Mouse (Mus musculus) liver, embryonic 12.5 days (tissue): ENCODE results near the gene Aqp11. TPM values are rescaled to one million over a fixed set of nuclear protein-coding genes. Genes with fewer than 3 reads are reported as not detected.

Source experiments
- ATAC-seq: fragments of 200-750 bp; cut with Nextera tagmentation; 2 replicates; pipeline ENCODE4 v1.8.0; 2017; ENCODE audit warnings: moderate number of reproducible peaks, mild to moderate bottlenecking, moderate library complexity
- H3K27ac ChIP-seq: fragments of 300-500 bp; sonication (generic); 2 replicates; pipeline ENCODE4 v1.5.1; 2016; ENCODE audit warnings: mild to moderate bottlenecking
- H3K27me3 ChIP-seq: fragments of 300-500 bp; sonication (generic); replicated peaks from 2 replicates; pipeline ENCODE4 v1.6.1; 2016; ENCODE audit warnings: mild to moderate bottlenecking, moderate library complexity
- H3K36me3 ChIP-seq: fragments of 300-500 bp; sonication (generic); 2 replicates; pipeline ENCODE4 v1.6.1; 2016; ENCODE audit warnings: mild to moderate bottlenecking, moderate library complexity
- H3K4me1 ChIP-seq: fragments of 300-500 bp; sonication (generic); 2 replicates; pipeline ENCODE4 v1.6.1; 2016
- H3K4me2 ChIP-seq: fragments of 300-500 bp; sonication (generic); 2 replicates; pipeline ENCODE4 v1.6.1; 2016; ENCODE audit warnings: mild to moderate bottlenecking, moderate library complexity
- H3K4me3 ChIP-seq: fragments of 300-500 bp; sonication (generic); 2 replicates; pipeline ENCODE4 v1.5.1; 2016; ENCODE audit warnings: mild to moderate bottlenecking, moderate library complexity
- H3K9ac ChIP-seq: fragments of 300-500 bp; sonication (generic); 2 replicates; pipeline ENCODE4 v1.6.1; 2016; ENCODE audit warnings: mild to moderate bottlenecking, moderate library complexity
- H3K9me3 ChIP-seq: fragments of 300-500 bp; sonication (generic); replicated peaks from 2 replicates; pipeline ENCODE4 v1.6.1; 2016; ENCODE audit warnings: mild to moderate bottlenecking, moderate library complexity
- WGBS: fragments of 180-500 bp; shearing (Covaris S2); methylation state at CpG from one replicate; pipeline ENCODE4 v1.1.7; 2016; ENCODE audit not compliant: insufficient replicate concordance; 5-methylcytosine and 5-hydroxymethylcytosine counted together
- polyA plus RNA-seq: library from polyadenylated mRNA; unstranded; fragments of >200 nt; fragmentation: Nextera tagmentation; extraction: Ambion mirVana; gene quantifications from 2 replicates; pipeline ENCODE4 v1.2.1, GENCODE M21; 2016

Gene Aqp11
- polyA plus RNA-seq, 1 experiment from 2014 or later: 12.1 TPM

DNA sequence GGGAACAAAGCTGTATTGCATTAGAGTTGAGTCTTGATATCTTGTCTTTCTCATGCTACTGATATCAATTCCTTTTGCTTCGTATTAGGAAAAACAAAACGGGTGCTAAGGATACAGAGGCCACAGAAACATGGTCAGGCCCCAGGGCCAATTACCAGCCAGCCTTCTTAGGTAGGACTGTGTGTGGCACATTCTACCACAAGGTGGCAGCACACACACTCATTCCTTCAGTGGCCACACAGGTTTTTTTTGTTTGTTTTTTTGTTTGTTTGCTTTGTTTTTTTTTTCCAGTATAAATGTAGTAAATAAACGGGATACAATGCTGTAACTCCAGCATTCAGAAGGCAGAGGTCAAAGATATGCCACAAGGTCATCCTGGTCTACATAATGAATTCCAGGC lies 7.2 kb upstream of the Aqp11 start:
- Histone ChIP-seq H3K4me3 (no peak overlapping the region), H3K4me2 (no peak overlapping the region), H3K27me3 (no peaks in the 10 kb centered on the region), H3K27ac (peak overlapping the region; percentile 62; the same call in 1 of the 2 replicates), H3K9ac (no peak overlapping the region), H3K9me3 (no peaks in the 10 kb centered on the region), H3K36me3 (no peaks in the 10 kb centered on the region), H3K4me1 (peaks cover 72% of the 10 kb centered on the region)
- no peak for ATAC-seq
- WGBS: 8% methylated on average over 3 of the region's 3 CpGs

DNA sequence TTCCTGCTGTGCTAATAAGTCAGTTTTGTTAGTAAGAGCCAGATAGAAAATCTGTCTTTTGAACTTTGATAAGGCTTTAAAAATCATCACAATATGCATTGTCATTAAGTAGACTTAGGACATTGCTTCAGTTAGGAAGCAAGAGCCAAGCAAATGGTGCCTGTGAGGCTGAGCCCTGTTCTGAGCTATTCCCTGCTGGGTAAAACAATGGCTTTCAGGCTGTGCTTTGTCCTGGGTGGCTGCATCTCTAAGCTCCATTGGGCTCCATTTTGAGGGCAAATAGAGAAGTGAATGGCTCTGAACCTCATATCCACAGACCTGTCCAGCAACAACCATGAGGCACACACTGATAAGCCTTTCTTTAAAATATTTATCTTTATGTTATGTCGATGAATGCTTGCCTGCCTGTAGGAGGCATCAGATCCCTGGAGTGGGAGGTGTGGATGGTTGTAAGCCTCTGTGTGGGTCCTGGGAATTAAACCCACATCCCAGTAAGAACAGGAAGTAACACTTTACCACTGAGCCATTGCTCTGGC lies 3.7 kb upstream of the Aqp11 start:
- no peak overlapping the region for H3K9ac ChIP-seq
- 0% methylated on average over 1 of the region's 1 CpGs for WGBS
- H3K36me3 ChIP-seq: no peaks in the 10 kb centered on the region
- H3K4me2 ChIP-seq: no peak overlapping the region
- no peaks in the 10 kb centered on the region for H3K9me3 ChIP-seq
- H3K4me3 ChIP-seq: no peak overlapping the region
- ATAC-seq: no peak
- H3K4me1 ChIP-seq: peaks cover 63% of the 10 kb centered on the region
- H3K27me3 ChIP-seq: no peaks in the 10 kb centered on the region
- peak overlapping the region; percentile 53 for H3K27ac ChIP-seq

DNA sequence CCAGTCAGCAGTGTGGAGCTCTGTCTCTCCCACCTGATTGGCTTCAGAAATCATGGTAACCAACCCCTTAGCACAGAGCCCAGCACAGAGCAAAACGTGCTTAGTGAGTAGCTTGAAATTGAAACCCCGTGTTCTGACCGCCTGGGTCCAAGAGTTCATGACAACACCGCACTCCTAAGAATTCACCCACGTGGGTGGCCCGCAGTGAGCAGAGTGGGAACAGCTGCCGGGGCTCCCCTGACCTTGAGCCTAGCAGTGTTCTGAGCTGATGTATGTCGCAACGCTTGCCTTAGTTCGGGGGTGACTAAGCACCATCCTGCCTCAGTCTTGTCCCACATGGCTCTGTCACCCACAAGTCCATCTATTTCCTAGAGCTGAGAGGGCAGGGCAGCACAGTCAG lies 2.9 kb upstream of the Aqp11 start:
- 60% methylated on average over 10 of the region's 10 CpGs for WGBS
- Histone ChIP-seq H3K4me2 (no peak overlapping the region), H3K9me3 (no peaks in the 10 kb centered on the region), H3K4me3 (no peak overlapping the region), H3K27me3 (no peaks in the 10 kb centered on the region), H3K4me1 (peaks cover 62% of the 10 kb centered on the region), H3K36me3 (no peaks in the 10 kb centered on the region), H3K27ac (peak overlapping the region; percentile 52), H3K9ac (peak overlapping the region; percentile 33; the same call in 1 of the 2 replicates)
- ATAC-seq: no peak

DNA sequence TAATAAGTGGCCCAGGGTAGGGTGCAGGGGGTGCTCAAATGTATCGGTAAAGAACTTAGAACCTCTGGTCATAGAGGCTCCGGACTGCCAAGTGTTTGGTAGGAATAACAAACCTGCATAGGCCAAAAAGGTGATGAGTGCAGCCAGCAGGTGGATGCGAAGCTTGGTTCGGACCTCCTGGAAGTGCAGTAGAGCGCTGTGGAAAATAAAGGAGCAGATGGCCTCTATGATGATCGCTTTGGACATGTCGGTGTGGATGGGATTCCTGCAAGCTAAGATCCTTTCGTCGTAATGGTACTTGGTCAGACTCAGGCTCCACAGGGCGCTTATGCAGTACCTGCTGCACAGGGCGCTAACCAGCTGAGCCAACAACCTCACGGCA lies 842 bp downstream of the Aqp11 start:
- peaks cover 89% of the 10 kb centered on the region for H3K4me1 ChIP-seq

DNA sequence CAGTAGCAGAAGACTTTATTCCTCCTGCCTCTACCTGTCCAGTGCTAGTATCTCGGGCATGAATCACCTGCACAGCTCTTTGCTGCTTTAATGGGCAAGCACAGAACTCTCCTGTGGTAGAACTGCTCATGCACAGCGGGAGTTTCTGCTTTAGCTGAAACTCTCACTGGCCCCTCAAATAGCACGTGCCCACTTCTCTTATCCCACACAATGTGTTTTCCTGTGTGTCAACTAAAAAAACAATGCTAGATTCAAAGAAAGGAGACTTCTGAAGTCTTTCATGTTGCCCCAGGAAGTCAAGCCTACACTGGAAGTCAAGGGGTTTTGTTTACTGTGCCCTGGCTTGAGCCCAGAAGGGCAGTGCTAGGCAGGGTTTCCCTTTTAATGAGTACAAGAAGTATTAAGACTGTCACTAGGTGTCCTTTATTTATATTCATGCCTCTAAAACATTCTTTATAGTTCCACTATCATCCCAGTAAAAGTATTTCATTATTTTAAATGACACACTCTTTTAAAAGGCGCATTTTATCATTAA lies 2.1 kb downstream of the Aqp11 start:
- H3K4me2 ChIP-seq: peak overlapping the region; percentile 87
- H3K27me3 ChIP-seq: no peaks in the 10 kb centered on the region
- 49% methylated on average over 4 of the region's 4 CpGs for WGBS
- H3K4me3 ChIP-seq: peak overlapping the region; percentile 9; the same call in 1 of the 2 replicates
- no peak for ATAC-seq
- no peaks in the 10 kb centered on the region for H3K9me3 ChIP-seq
- peaks cover 88% of the 10 kb centered on the region for H3K4me1 ChIP-seq
- no peak overlapping the region for H3K9ac ChIP-seq
- no peaks in the 10 kb centered on the region for H3K36me3 ChIP-seq
- H3K27ac ChIP-seq: no peak overlapping the region

More for the DNA sequence above, 842 bp downstream of the Aqp11 start:
- no peaks in the 10 kb centered on the region for H3K9me3 ChIP-seq
- H3K4me2 ChIP-seq: peak overlapping the region; percentile 87
- peak overlapping the region; percentile 87 for H3K9ac ChIP-seq
- no peak for ATAC-seq
- H3K27me3 ChIP-seq: no peaks in the 10 kb centered on the region
- peak overlapping the region; percentile 69 for H3K4me3 ChIP-seq
- WGBS: 14% methylated on average over 12 of the region's 12 CpGs
- H3K36me3 ChIP-seq: no peaks in the 10 kb centered on the region
- peak overlapping the region; percentile 78 for H3K27ac ChIP-seq

DNA sequence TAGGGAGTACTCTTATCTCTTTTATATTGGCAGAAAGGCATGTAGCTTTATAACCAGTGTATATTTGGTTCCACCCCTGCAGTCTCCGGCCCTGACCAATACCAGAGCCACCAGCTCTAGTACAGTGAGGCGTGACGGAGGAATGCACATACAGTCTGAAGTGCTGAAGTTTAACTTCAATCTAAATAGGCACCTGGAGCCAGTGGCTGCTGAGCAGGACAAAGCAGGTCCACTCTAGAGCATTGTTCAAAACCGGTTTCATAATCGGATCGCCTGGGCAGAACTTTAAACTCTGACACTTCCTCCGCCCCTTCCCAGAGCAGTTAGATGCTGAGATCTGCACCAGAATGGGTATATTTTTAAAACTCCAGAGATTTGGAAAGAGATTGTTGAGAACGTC lies 3.1 kb downstream of the Aqp11 start:
- Histone ChIP-seq H3K27ac (no peak overlapping the region), H3K4me2 (no peak overlapping the region), H3K4me3 (no peak overlapping the region), H3K27me3 (no peaks in the 10 kb centered on the region), H3K36me3 (0 out of 2 replicates have a peak, but pooled peaks cover 6% of the 10 kb centered on the region), H3K9ac (no peak overlapping the region), H3K4me1 (peaks cover 86% of the 10 kb centered on the region), H3K9me3 (no peaks in the 10 kb centered on the region)
- 81% methylated on average over 8 of the region's 8 CpGs for WGBS
- no peak for ATAC-seq

DNA sequence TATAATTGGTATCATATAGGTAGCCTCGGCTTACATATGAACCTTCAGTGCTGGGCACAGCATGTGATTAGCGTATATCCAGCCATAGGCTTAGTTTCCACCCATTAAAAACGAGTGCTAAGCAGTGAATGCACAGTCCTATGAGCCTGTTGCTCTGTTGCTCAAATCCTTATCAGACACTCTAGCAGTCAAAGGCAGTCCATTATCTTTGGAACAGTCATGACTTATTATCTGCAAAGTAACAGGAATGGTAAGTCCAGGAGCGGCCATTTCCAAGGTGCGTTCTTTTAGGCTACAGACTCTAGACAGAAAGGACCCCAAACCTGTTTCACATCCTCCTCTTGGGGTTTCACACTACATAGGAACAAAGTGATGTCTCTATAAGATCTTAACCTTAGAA lies 4.5 kb downstream of the Aqp11 start:
- peak overlapping the region; percentile 31; the same call in 1 of the 2 replicates for H3K27ac ChIP-seq
- ATAC-seq: peak; percentile 42
- H3K4me2 ChIP-seq: peak overlapping the region; percentile 37
- 26% methylated on average over 5 of the region's 5 CpGs for WGBS
- no peaks in the 10 kb centered on the region for H3K27me3 ChIP-seq
- H3K4me3 ChIP-seq: no peak overlapping the region
- H3K9ac ChIP-seq: no peak overlapping the region
- H3K36me3 ChIP-seq: 0 out of 2 replicates have a peak, but pooled peaks cover 14% of the 10 kb centered on the region
- no peaks in the 10 kb centered on the region for H3K9me3 ChIP-seq
- H3K4me1 ChIP-seq: peaks cover 73% of the 10 kb centered on the region

DNA sequence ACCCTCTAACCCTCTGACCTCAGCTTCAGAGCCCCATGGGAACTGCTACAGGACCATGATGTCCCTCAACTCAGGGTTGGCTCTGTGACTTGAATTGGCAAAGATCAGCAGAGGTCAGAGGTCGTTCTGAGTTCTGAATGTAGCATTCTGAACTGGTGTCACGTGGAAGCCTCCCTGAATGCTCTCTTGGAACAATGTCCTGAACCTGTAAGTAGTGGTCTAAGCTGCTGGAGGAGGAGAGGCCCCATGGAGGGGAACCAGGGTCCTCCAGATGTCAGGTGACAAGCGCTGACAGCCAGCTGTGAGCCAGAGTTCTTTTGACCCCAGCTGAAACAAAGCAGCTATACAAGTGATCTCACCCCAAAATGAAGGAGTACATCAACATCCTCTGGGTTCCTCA lies 7.7 kb downstream of the Aqp11 start:
- Histone ChIP-seq H3K4me2 (no peak overlapping the region), H3K4me1 (peaks cover 51% of the 10 kb centered on the region), H3K27me3 (no peaks in the 10 kb centered on the region), H3K4me3 (no peak overlapping the region), H3K27ac (no peak overlapping the region), H3K9me3 (no peaks in the 10 kb centered on the region), H3K36me3 (peaks cover 37% of the 10 kb centered on the region), H3K9ac (no peak overlapping the region)
- ATAC-seq: no peak
- WGBS: 67% methylated on average over 3 of the region's 3 CpGs

DNA sequence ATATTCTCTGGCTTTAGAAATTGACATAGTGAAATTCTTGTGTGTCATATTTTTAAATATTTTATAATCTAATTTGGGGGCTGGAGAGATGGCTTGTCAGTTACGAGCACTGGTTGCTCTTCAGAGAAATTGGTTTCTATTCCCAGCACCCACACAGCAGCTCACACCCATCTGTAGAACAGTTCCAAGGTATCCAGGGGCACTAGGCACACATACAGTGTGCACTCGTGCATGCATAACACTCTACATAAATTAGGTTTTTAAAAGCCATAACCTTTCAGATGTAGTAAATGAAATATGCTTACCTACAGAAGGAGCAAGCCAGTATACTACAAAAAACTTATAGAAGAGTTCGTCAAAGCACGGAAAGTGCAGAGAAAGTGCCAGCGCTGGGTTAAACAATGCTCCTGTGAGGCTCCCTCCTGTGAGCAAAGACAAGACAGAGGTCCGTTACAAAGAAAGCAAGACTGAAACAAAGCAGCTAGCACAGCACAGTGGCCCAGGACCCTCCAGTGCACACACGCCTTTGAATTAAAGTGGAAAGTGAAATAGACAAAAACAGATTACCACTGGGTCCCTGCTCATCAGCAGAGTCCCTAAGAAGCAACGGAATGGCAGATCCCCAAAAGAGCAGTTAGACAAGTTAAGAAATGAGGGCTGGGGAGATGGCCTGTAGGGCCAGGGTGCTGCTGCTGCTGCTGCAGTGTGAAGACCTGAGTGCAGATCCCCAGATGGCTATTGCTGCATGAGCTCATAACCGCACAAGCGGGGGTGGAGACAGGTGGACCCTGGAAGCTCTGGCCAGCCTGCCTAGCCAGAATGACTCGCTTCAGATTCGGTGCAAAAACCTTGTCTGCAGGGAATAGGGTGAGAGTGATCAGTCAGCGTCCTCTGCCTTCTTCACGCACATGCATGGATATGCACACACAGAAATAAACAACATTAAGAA lies 9.1 kb downstream of the Aqp11 start:
- 74% methylated on average over 14 of the region's 14 CpGs for WGBS
- Histone ChIP-seq H3K36me3 (peaks cover 45% of the 10 kb centered on the region), H3K4me3 (no peak overlapping the region), H3K4me2 (no peak overlapping the region), H3K27ac (no peak overlapping the region), H3K4me1 (peaks cover 41% of the 10 kb centered on the region), H3K27me3 (no peaks in the 10 kb centered on the region), H3K9me3 (no peaks in the 10 kb centered on the region), H3K9ac (no peak overlapping the region)
- ATAC-seq: no peak

DNA sequence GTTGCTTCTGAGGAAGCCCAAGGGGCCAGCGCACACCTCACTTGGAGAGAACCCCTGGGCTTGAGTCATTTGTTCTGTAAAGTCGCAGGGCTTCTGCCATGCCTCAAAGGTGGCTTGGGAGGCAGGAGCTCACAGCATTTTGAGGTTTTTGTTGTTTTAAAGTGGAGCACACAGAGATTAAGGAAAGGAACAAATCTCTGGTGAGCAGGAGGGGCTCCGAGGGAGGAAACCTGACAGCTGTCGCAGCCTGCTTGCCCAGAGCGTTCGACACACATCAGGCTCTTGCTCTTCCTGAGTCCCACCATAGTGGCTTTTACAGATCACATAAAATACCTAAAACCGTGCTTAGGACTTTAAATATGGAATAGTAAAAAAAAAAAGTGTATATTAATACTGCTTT lies 11.3 kb downstream of the Aqp11 start:
- peaks cover 62% of the 10 kb centered on the region for H3K36me3 ChIP-seq
- H3K4me2 ChIP-seq: no peak overlapping the region
- no peak overlapping the region for H3K9ac ChIP-seq
- no peak overlapping the region for H3K27ac ChIP-seq
- no peak overlapping the region for H3K4me3 ChIP-seq
- H3K9me3 ChIP-seq: no peaks in the 10 kb centered on the region
- WGBS: 80% methylated on average over 7 of the region's 7 CpGs
- H3K4me1 ChIP-seq: peaks cover 25% of the 10 kb centered on the region
- ATAC-seq: no peak
- H3K27me3 ChIP-seq: no peaks in the 10 kb centered on the region

DNA sequence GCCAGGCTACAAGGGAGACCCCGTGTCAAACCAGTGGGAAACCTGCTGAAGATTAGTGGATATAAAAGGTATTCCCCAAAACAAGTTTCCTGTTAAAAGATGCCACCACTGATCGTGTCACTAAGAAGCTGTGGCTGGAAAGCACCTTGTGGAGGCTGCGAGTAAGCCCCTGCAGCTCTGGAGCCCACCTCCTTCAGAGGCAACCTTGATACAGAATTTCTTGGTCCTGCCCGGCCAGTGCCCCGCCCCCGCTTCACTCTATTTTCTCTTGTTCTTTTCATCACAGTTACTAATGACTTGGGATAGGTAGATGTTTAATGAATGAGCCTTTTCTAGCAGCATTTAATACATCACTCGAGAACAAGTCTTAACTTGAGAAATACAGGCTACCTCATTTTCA lies 12.0 kb downstream of the Aqp11 start:
- Histone ChIP-seq H3K4me3 (no peak overlapping the region), H3K4me2 (no peak overlapping the region), H3K27ac (no peak overlapping the region), H3K9ac (no peak overlapping the region), H3K9me3 (no peaks in the 10 kb centered on the region), H3K36me3 (peaks cover 62% of the 10 kb centered on the region), H3K4me1 (peaks cover 18% of the 10 kb centered on the region), H3K27me3 (no peaks in the 10 kb centered on the region)
- WGBS: 76% methylated on average over 7 of the region's 7 CpGs
- ATAC-seq: no peak

DNA sequence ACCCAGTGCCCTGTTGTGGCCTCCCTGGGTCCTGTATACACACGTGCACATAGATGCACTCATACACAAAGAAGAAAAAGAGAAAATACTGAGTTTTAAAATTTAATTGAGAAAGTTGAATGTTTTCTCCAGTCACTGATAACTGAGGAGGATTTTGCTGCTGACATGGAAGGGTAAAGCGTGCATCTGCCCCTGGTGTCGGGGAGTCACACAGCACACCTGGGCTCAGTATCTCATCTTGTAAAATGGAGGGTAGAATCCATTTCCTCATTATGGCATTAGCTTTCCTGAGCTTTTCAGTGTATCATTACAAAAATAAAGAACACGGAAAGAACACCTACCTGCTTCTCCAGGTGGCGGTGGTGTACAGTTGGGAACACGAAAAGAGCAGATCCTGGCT lies 12.7 kb downstream of the Aqp11 start:
- H3K36me3 ChIP-seq: peaks cover 64% of the 10 kb centered on the region
- no peak overlapping the region for H3K27ac ChIP-seq
- no peak overlapping the region for H3K4me2 ChIP-seq
- no peak overlapping the region for H3K9ac ChIP-seq
- H3K4me1 ChIP-seq: peaks cover 12% of the 10 kb centered on the region
- no peak overlapping the region for H3K4me3 ChIP-seq
- ATAC-seq: no peak
- WGBS: 92% methylated on average over 6 of the region's 6 CpGs
- H3K27me3 ChIP-seq: no peaks in the 10 kb centered on the region
- no peaks in the 10 kb centered on the region for H3K9me3 ChIP-seq
